ENCODE assay signal across 8 mouse cellular contexts in genomic region chr2:31255952-31256938, GRCm38 (mm10). TPM values are rescaled to one million over a fixed set of nuclear protein-coding genes. Genes with fewer than 3 reads are reported as not detected.
DNase-seq lines count a peak whose midpoint lies in the region; ATAC-seq and TF ChIP-seq lines count a peak whose summit lies in the region.

No protein-coding gene starts in this region.

- H3K27ac ChIP-seq in heart, adult 2 months, result peak overlapping the region; percentile 58
- no peak overlapping the region for H3K27ac ChIP-seq in midbrain, postnatal 0 days (ENCODE audit: low read depth, low read length)

- 22% methylated on average over 21 of the region's 21 CpGs for WGBS in heart, adult 2 months
- WGBS in midbrain, postnatal 0 days, result 22% methylated on average over 21 of the region's 21 CpGs

- H3K79me2 ChIP-seq in heart, adult 2 months (replicated peaks; ENCODE audit: control insufficient read depth, insufficient read depth, low read length), result no peaks in the 10 kb centered on the region

- no peaks in the 10 kb centered on the region for H3K36me3 ChIP-seq in heart, adult 2 months (ENCODE audit: control insufficient read depth, insufficient read depth, low read length)
- no peaks in the 10 kb centered on the region for H3K36me3 ChIP-seq in midbrain, postnatal 0 days (ENCODE audit: insufficient read depth, low read length)

- H3K4me3 ChIP-seq in heart, adult 2 months, result no peak overlapping the region
- H3K4me3 ChIP-seq in midbrain, postnatal 0 days (ENCODE audit: low read depth, low read length), result no peak overlapping the region

- ATAC-seq in midbrain, postnatal 0 days (ENCODE audit: low FRiP score), result peak; percentile 41; the same call in 1 of the 2 replicates

- H3K27me3 ChIP-seq in heart, adult 2 months (ENCODE audit: control insufficient read depth, insufficient read depth, low read length), result no peaks in the 10 kb centered on the region
- H3K27me3 ChIP-seq in midbrain, postnatal 0 days (ENCODE audit: insufficient read depth, low read length), result no peaks in the 10 kb centered on the region

- peak; percentile 40; the same call in 1 of the 2 replicates for TF ChIP-seq POLR2A in heart, adult 2 months (IDR thresholded peaks at IDR 0.05; ENCODE audit: insufficient read depth, low read depth, low read length)

- TF ChIP-seq CTCF in heart, adult 2 months (IDR thresholded peaks at IDR 0.05), result peak; percentile 61
- peak; percentile 57 for TF ChIP-seq CTCF in midbrain, postnatal 0 days (IDR thresholded peaks at IDR 0.05)

- H3K9ac ChIP-seq in heart, adult 2 months (ENCODE audit: low read depth, low read length), result peak overlapping the region; percentile 18
- peak overlapping the region; percentile 51 for H3K9ac ChIP-seq in midbrain, postnatal 0 days (replicated peaks; ENCODE audit: low read length, poor library complexity, severe bottlenecking)

- H3K4me1 ChIP-seq in heart, adult 2 months (ENCODE audit: control insufficient read depth, insufficient read depth, low read length), result peaks cover 12% of the 10 kb centered on the region
- peaks cover 36% of the 10 kb centered on the region for H3K4me1 ChIP-seq in midbrain, postnatal 0 days (ENCODE audit: insufficient read depth, low read length)

- no peaks in the 10 kb centered on the region for H3K9me3 ChIP-seq in midbrain, postnatal 0 days (ENCODE audit: low read length)

- DNase-seq in urinary bladder, postnatal 14 days (ENCODE audit: low spot score), result peak; percentile 57
- no peak for DNase-seq in urinary bladder, postnatal 10 days (ENCODE audit: low spot score)
- peak; percentile 77 for DNase-seq in embryo, embryonic 11 days
- peak; percentile 61 to 76 for DNase-seq in heart, adult 2 months
- peak; percentile 68 for DNase-seq in kidney, adult 18-20 months
- peak; percentile 60 for DNase-seq in liver
- peak; percentile 71 for DNase-seq in midbrain, postnatal 0 days (ENCODE audit: low spot score)
- DNase-seq in spleen, postnatal 4 days (ENCODE audit: low spot score in 2 of 2), result peak; percentile 71 to 79

- intact Hi-C loops in heart, adult 2 months (cut with DNase I), result no loop called here

- H3K4me2 ChIP-seq in midbrain, postnatal 0 days (ENCODE audit: low read depth, low read length, poor library complexity, severe bottlenecking), result peak overlapping the region; percentile 13; the same call in 1 of the 2 replicates

- TF ChIP-seq EP300 in heart, adult 2 months (IDR thresholded peaks at IDR 0.05; ENCODE audit: insufficient read depth, low read depth, low read length), result no peak

RNA-seq across cellular contexts. Expression of gene Ncs1, which starts 10.6 kb away (rescaled TPM):
- total RNA-seq in heart, adult 2 months (2021), result 10 to 100 TPM; 11.8 to 14.1 TPM
- polyA plus RNA-seq in heart, adult 2 months (2012; rRNA removed), result 5.9 and 8.3 TPM in 2 replicates
- total RNA-seq in midbrain, postnatal 0 days (2014; rRNA removed), result 190 and 202 TPM in 2 replicates
- 181 and 183 TPM in 2 replicates for polyA plus RNA-seq in midbrain, postnatal 0 days (2015; fragmentation: Nextera tagmentation; extraction: Ambion mirVana)

RNA-seq across cellular contexts. Expression of gene Hmcn2, which starts 58.0 kb away (rescaled TPM):
- 1 to 10 TPM; 7.2 to 8.3 TPM for total RNA-seq in heart, adult 2 months (2021)
- 22.8 and 24.3 TPM in 2 replicates for polyA plus RNA-seq in heart, adult 2 months (2012; rRNA removed)
- total RNA-seq in midbrain, postnatal 0 days (2014; rRNA removed), result 0.60 and 1.5 TPM in 2 replicates
- polyA plus RNA-seq in midbrain, postnatal 0 days (2015; fragmentation: Nextera tagmentation; extraction: Ambion mirVana), result 0.29 and 0.37 TPM in 2 replicates

Comparison
In these comparisons a context has a peak if more than half of its experiments do, and no peak if none do; other contexts are left out.
1. RNA of gene Ncs1, which starts 10.6 kb away (total RNA-seq): 190 to 202 TPM in midbrain, postnatal 0 days; 11.8 to 14.1 TPM in heart, adult 2 months; every median in the first group is over 10 times any median in the second.